Mouse (Mus musculus) gastrocnemius, postnatal 36 days (tissue): ENCODE data around the gene Trim21. TPM values are rescaled to one million over a fixed set of nuclear protein-coding genes. Genes with fewer than 3 reads are reported as not detected.

Experiments used
- DNase-seq, 2 experiments: peaks; one replicate each; pipeline ENCODE4 v3.0.0; 2022
- intact Hi-C: fragments of 180-260 bp; cut with DNase I; formaldehyde crosslinking; loops from one replicate; pipeline ENCODE4 v1.15.1; 2025
- total RNA-seq, 2 experiments: library from RNA; stranded (reverse); gene quantifications; 2 replicates each; pipeline ENCODE4 v1.2.3; 2021

Trim21 gene
- total RNA-seq, 2 experiments from 2014 or later = 1.7 to 2.8 TPM

DNA sequence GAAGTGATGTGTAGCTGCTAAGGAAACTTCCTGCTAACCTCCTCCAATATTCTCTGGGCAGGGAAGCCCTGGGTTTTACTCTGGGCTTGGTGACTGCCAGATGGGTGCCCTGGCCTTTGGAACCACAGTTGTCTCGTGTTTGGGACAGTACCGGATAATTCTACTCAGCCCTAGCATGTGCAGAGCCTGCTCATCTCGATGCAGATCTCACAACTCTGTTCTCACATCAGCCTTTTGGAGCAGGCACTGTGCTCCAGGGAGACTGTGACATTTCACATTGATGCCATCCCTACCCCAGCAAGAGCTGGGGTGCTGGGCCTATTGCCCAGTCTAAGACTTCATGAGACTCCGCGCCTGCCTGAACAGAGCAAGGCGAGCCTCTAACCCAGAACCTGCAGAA is 56.6 kb downstream of the Trim21 start:
- intact Hi-C loops = no loop called here

GRCm38 (mm10) chr7:102508066-102508465 is 57.2 kb downstream of the Trim21 start:
- intact Hi-C loops = no loop called here
- no peak for DNase-seq

More for the DNA sequence above, 56.6 kb downstream of the Trim21 start:
- no peak for DNase-seq

Other genes with a start within 250 kb of the Trim21 start
- gene Rrm1, start 123.8 kb downstream of the Trim21 start, total RNA-seq = 10 to 100 TPM; 12.9 to 15.1 TPM
- gene Olfr543, start 83.8 kb downstream of the Trim21 start, total RNA-seq = not detected
- not detected for gene Olfr544, start 77.2 kb downstream of the Trim21 start, total RNA-seq
- not detected for gene Olfr545, start 65.9 kb downstream of the Trim21 start, total RNA-seq
- not detected for gene Olfr547, start 30.7 kb downstream of the Trim21 start, total RNA-seq
- gene Olfr548-ps1, start 24.6 kb downstream of the Trim21 start, total RNA-seq = not detected
- not detected for gene Olfr549, start 15.6 kb downstream of the Trim21 start, total RNA-seq
- gene Olfr550, start 6.0 kb upstream of the Trim21 start, total RNA-seq = under 1 TPM in 1 of 2 experiments, not detected in 1; 0.08 TPM
- gene Olfr551, start 26.4 kb upstream of the Trim21 start, total RNA-seq = not detected
- under 1 TPM in 1 of 2 experiments, not detected in 1; 0.10 TPM for gene Olfr552, start 32.3 kb upstream of the Trim21 start, total RNA-seq
- not detected for gene Olfr553, start 52.7 kb upstream of the Trim21 start, total RNA-seq
- gene Olfr554, start 72.9 kb upstream of the Trim21 start, total RNA-seq = not detected
- gene Olfr555, start 93.3 kb upstream of the Trim21 start, total RNA-seq = not detected
- not detected for gene Olfr556, start 99.4 kb upstream of the Trim21 start, total RNA-seq
- gene Trim68, start 121.8 kb upstream of the Trim21 start, total RNA-seq = 1 to 10 TPM; 3.6 to 4.2 TPM
- gene Olfr557, start 130.4 kb upstream of the Trim21 start, total RNA-seq = not detected
- 1 to 10 TPM; 1.5 to 1.7 TPM for gene Olfr558, start 136.7 kb upstream of the Trim21 start, total RNA-seq
- gene Olfr33, start 153.6 kb upstream of the Trim21 start, total RNA-seq = not detected
- not detected for gene Olfr559, start 162.0 kb upstream of the Trim21 start, total RNA-seq
- under 1 TPM in 1 of 2 experiments, not detected in 1; 0.17 TPM for gene Olfr560, start 193.9 kb upstream of the Trim21 start, total RNA-seq
- under 1 TPM; 0.47 to 0.54 TPM for gene Olfr78, start 194.0 kb upstream of the Trim21 start, total RNA-seq
- gene Olfr561, start 205.7 kb upstream of the Trim21 start, total RNA-seq = not detected
- gene Olfr564, start 238.0 kb upstream of the Trim21 start, total RNA-seq = not detected